Mouse (Mus musculus): Measurements from ENCODE around the gene Otud5.

DNA sequence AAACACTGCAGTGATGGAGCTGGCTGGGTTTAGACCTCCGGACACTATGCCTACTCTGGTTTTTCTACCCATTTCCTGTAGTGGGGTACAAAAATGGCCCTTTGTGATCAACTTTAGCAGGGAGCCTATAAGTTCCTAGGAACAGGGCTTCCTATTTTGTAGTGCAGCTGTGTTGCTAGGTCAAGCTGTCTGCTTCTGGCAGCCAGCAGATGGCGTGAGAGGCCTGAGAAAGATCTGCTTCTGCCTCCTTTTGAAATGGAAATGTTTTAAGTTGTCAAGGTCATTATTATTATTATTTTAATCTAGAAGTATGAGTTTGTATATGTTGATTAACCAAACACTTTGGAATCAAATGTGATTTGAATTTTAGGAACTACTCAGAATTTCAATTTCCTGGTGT, 13.4 kb downstream of the Otud5 start:
- TF ChIP-seq CTCF (IDR thresholded peaks at IDR 0.05; ENCODE audit: low read depth, low read length) (no peak), POLR2AphosphoS5 (IDR thresholded peaks at IDR 0.05; ENCODE audit: insufficient replicate concordance, low read depth, low read length) (no peak), GATA1 (IDR thresholded peaks at IDR 0.05; ENCODE audit: borderline replicate concordance, low read length) (no peak), TAL1 (conservative IDR thresholded peaks at IDR 0.05; ENCODE audit: low read depth, low read length) (no peak)
